Mouse (Mus musculus): ENCODE data around the gene Txnrd2. TPM values are rescaled to one million over a fixed set of nuclear protein-coding genes. Genes with fewer than 3 reads are reported as not detected.

The Txnrd2 gene
- polyA plus RNA-seq, 1 experiment from 2014 or later, result 22.0 TPM

DNA sequence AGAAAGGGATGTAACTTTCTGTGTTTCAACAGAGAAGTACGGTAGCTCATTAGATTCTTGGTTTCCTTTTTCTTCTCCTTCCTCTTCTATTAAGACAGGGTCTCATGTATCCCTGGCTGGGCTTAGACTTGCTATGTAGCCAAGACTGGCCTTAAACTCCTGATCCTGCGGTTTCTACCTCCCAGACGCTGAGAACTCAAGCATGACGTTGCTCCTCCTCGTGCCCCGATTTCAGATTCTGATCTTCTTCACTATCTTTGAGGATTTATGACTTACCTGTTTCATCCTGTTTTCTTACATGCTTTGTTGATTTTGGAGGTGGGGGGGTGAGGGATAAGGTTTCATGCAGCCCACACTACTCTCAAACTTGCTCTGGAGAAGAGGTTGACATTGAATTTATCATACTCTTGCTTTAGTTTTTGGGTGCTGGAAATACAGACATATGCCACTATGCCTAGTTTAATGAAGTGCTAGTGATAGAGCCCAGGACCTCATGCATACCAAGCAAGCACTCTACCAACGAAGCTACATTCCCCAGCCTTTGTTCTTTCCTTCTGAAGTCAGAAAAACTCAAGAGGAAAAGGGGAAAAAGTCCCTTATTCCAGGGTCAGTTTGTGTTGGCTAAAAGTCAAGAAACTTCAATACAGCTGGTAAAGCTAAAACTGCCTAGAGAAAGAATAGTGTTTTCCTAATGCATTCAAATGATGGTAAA lies 2.8 kb upstream of the Txnrd2 start:
- Histone ChIP-seq H3K27me3 (ENCODE audit: control insufficient read depth, insufficient read depth, low read depth, low read length) (no peaks in the 10 kb centered on the region), H3K9me3 (ENCODE audit: control insufficient read depth, low read length) (no peaks in the 10 kb centered on the region), H3K36me3 (ENCODE audit: control insufficient read depth, insufficient read depth, low read length) (peaks cover 9% of the 10 kb centered on the region), H3K9ac (ENCODE audit: low read length) (no peak overlapping the region), H3K4me2 (ENCODE audit: low read depth, low read length) (no peak overlapping the region), H3K4me3 (ENCODE audit: low read length) (no peak overlapping the region), H3K27ac (ENCODE audit: low read length) (peak overlapping the region; percentile 76), H3K4me1 (replicated peaks; ENCODE audit: control insufficient read depth, insufficient read depth, low read length) (peaks cover 34% of the 10 kb centered on the region)
- 64% methylated on average over 7 of the region's 7 CpGs for WGBS
- peak; percentile 48 for ATAC-seq (ENCODE audit: low read depth)

DNA sequence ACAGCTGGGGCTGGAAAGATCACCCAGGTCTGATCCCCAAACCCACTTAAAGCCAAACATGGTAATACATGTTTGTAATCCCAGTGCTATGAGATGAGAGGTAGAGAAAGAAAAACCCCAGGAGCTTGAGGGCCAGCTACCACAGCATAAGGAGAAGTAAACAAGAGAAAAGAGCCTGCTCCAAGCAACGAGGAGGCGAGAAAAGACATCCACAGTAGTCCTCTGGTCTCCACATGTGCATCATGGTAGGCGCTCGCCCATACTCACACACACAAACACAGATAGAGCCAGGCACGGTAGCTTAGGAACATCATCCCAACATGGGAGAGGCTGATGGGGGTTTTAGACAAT lies 2.3 kb upstream of the Txnrd2 start:
- H3K9me3 ChIP-seq (ENCODE audit: control insufficient read depth, low read length), result no peaks in the 10 kb centered on the region
- peak overlapping the region; percentile 19; the same call in 1 of the 2 replicates for H3K4me2 ChIP-seq (ENCODE audit: low read depth, low read length)
- ATAC-seq (ENCODE audit: low read depth), result no peak
- peaks cover 34% of the 10 kb centered on the region for H3K4me1 ChIP-seq (replicated peaks; ENCODE audit: control insufficient read depth, insufficient read depth, low read length)
- H3K9ac ChIP-seq (ENCODE audit: low read length), result no peak overlapping the region
- peaks cover 8% of the 10 kb centered on the region for H3K36me3 ChIP-seq (ENCODE audit: control insufficient read depth, insufficient read depth, low read length)
- H3K27me3 ChIP-seq (ENCODE audit: control insufficient read depth, insufficient read depth, low read depth, low read length), result no peaks in the 10 kb centered on the region
- 69% methylated on average over 5 of the region's 5 CpGs for WGBS
- H3K27ac ChIP-seq (ENCODE audit: low read length), result peak overlapping the region; percentile 76
- no peak overlapping the region for H3K4me3 ChIP-seq (ENCODE audit: low read length)

DNA sequence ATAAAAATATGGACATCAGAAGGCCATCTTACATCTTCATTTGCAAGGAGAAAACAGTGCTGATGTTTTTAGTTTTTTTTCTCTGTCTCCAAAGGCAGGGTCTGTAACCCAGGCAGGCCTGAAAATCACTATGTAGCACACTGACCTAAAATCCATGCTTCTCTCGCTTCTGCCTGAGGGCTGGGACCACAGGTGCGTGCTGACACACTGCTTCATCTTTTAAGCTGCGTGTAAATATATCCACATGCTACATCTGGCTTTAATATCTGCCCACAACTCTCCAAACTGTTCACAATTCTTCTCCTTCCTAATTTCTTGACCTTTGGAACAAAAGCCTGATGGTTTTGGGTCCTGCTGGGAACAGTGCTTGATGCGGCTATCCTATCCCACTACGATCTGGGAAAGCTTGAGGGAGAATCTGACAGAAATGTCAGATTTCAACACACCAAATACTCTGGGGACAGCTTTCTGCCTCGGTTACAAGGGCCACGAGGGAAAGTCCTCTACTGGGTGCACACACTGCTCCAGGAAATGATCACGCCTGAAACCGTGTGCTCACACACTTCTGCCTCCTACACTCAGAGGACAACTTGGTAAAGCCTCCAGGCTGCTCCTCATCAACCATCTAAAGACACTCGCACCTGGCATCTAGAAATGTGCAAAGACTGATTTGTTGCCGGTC lies 1.7 kb upstream of the Txnrd2 start:
- Histone ChIP-seq H3K9ac (ENCODE audit: low read length) (0 out of 2 replicates have a peak overlapping the region, but pooled peaks have one; percentile 30), H3K4me2 (ENCODE audit: low read depth, low read length) (peak overlapping the region; percentile 91), H3K27ac (ENCODE audit: low read length) (peak overlapping the region; percentile 76; the same call in 1 of the 2 replicates), H3K4me1 (replicated peaks; ENCODE audit: control insufficient read depth, insufficient read depth, low read length) (peaks cover 34% of the 10 kb centered on the region), H3K4me3 (ENCODE audit: low read length) (0 out of 2 replicates have a peak overlapping the region, but pooled peaks have one; percentile 4), H3K36me3 (ENCODE audit: control insufficient read depth, insufficient read depth, low read length) (peaks cover 8% of the 10 kb centered on the region), H3K9me3 (ENCODE audit: control insufficient read depth, low read length) (no peaks in the 10 kb centered on the region), H3K27me3 (ENCODE audit: control insufficient read depth, insufficient read depth, low read depth, low read length) (no peaks in the 10 kb centered on the region)
- 60% methylated on average over 11 of the region's 11 CpGs for WGBS
- no peak for ATAC-seq (ENCODE audit: low read depth)

DNA sequence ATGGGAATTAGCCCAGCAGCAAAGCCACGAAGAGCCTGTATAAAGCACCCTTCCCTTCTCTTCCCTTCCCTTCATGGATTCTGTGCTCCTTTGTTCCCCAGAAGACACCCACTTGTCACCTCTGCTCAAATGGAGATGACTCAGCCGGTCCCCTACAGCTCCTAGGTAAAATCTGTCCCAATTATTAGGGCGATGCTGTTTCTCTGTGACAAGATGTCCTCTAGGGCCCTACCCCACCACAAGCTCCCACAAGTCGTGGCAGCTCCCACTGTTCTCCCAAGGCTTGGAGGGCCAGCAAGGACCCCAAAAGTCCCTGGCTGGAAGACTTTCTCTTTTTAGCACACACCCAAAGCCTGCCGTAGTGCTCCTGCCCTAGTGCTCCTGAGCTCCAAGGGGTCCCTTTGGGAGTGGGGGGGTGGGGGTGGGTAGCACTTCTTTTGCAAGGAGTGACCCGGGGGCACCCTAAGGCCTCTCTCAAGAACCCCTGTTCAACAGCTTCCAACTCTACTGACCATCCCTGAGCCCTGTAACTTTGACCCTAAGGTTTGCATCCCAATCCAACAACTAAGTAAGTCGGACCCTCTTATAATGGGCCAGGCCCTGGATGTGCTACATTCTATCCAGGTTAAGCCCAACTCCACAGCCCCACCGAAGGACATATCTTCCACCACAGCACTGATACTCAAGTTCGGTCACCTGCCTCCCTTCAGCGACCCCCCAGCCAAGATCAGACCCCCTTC lies 539 bp upstream of the Txnrd2 start:
- Histone ChIP-seq H3K4me2 (ENCODE audit: low read depth, low read length) (peak overlapping the region; percentile 91), H3K4me1 (replicated peaks; ENCODE audit: control insufficient read depth, insufficient read depth, low read length) (peaks cover 34% of the 10 kb centered on the region), H3K27ac (ENCODE audit: low read length) (peak overlapping the region; percentile 75), H3K9ac (ENCODE audit: low read length) (peak overlapping the region; percentile 87), H3K4me3 (ENCODE audit: low read length) (peak overlapping the region; percentile 78), H3K9me3 (ENCODE audit: control insufficient read depth, low read length) (no peaks in the 10 kb centered on the region), H3K27me3 (ENCODE audit: control insufficient read depth, insufficient read depth, low read depth, low read length) (no peaks in the 10 kb centered on the region), H3K36me3 (ENCODE audit: control insufficient read depth, insufficient read depth, low read length) (peaks cover 8% of the 10 kb centered on the region)
- WGBS, result 11% methylated on average over 10 of the region's 10 CpGs
- peak; percentile 6 for ATAC-seq (ENCODE audit: low read depth)

DNA sequence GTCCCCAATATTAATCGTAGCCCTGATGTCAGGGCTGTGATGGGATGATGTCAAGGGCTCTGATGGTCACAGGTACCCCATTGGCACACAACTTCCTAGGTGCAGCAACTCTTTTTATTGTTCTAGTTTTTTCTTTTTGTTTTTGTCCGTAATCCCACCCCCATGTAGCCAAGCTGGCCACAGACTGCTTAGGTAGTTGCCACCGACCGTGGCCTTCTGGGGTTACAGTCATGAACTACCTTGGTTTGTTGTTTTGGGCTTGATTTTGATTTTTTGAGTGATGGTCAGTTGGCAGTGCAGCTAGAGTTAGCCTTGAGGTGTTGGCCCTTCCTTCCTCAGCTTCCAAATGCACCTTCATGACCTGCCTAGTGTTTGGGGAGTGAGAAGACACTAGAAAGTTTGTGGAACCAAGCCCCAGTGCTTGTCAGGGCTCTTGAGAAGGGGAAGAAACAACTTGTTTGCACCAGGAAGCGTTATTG lies 657 bp downstream of the Txnrd2 start, which contains the start of gene Comt:
Gene Comt (minus strand): TSS at position 51 of the 479 bp plus-strand sequence.
- peak within 1 kb of the TSS; percentile 91 for H3K4me2 ChIP-seq (ENCODE audit: low read depth, low read length)
- no peak for ATAC-seq (ENCODE audit: low read depth)
- H3K27ac ChIP-seq (ENCODE audit: low read length), result peak within 1 kb of the TSS; percentile 75
- H3K9me3 ChIP-seq (ENCODE audit: control insufficient read depth, low read length), result no peaks in the 10 kb centered on the region
- WGBS, result 53% methylated on average over 5 of the region's 5 CpGs
- H3K27me3 ChIP-seq (ENCODE audit: control insufficient read depth, insufficient read depth, low read depth, low read length), result no peaks in the 10 kb centered on the region
- peaks cover 8% of the 10 kb centered on the region for H3K36me3 ChIP-seq (ENCODE audit: control insufficient read depth, insufficient read depth, low read length)
- H3K9ac ChIP-seq (ENCODE audit: low read length), result peak within 1 kb of the TSS; percentile 87
- H3K4me3 ChIP-seq (ENCODE audit: low read length), result peak within 1 kb of the TSS; percentile 78
- H3K4me1 ChIP-seq (replicated peaks; ENCODE audit: control insufficient read depth, insufficient read depth, low read length), result peaks cover 34% of the 10 kb centered on the region

DNA sequence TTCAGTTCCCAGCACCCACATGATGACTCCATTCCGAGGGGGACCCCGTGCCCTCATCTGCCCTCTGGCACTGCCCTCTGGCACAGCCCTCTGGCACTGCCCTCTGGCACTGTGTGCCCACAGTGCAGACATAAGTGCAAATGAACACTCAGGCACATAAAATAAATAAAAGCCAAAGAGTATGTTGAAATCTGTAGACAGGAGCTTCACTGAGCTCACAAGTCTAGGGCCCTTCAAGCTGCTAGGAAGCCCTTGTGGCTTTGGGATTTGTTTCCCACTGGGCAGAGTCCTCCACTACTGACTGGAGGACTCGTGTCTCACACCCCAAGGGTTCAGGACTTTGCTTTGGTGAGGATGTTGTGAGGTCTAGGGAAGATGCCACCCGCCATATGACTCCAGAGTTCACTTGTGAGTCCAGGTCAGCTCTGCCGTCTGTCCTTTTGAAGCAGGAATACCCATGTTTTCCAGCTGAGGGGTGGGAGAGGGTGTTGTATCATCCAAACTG lies 1.9 kb downstream of the Txnrd2 start:
- Histone ChIP-seq H3K36me3 (ENCODE audit: control insufficient read depth, insufficient read depth, low read length) (0 out of 2 replicates have a peak, but pooled peaks cover 3% of the 10 kb centered on the region), H3K4me3 (ENCODE audit: low read length) (no peak overlapping the region), H3K27ac (ENCODE audit: low read length) (0 out of 2 replicates have a peak overlapping the region, but pooled peaks have one; percentile 22), H3K4me1 (replicated peaks; ENCODE audit: control insufficient read depth, insufficient read depth, low read length) (peaks cover 34% of the 10 kb centered on the region), H3K27me3 (ENCODE audit: control insufficient read depth, insufficient read depth, low read depth, low read length) (no peaks in the 10 kb centered on the region), H3K9ac (ENCODE audit: low read length) (no peak overlapping the region), H3K4me2 (ENCODE audit: low read depth, low read length) (no peak overlapping the region), H3K9me3 (ENCODE audit: control insufficient read depth, low read length) (no peaks in the 10 kb centered on the region)
- WGBS, result 73% methylated on average over 5 of the region's 5 CpGs
- ATAC-seq (ENCODE audit: low read depth), result 0 out of 2 replicates have a peak, but pooled peaks have one; percentile 6

DNA sequence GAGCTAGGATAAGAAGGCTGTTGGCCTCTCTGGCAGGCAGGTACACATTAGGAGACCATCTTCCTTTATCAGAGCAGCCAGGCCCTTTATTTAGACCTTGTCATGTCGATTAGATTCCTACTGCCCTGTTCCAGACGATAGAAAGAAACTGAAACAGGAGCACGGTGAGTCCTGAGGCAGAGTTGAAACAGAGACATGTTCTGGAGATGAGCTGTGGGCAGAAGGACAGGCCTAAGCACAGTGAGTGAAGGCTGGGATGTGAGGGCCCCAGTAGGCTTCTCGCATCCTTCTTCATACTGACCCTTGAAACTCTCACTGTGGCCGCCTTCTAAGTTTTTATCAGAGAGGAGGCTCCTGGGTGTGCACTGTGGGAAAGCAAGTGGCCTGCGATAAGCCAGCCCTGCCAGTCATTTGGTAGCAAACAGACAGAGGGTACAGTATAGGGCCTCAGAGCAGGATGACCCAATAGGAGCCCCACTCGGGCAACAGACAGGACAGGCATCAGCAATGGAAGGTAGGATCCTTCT lies 2.4 kb downstream of the Txnrd2 start:
- Histone ChIP-seq H3K36me3 (ENCODE audit: control insufficient read depth, insufficient read depth, low read length) (no peaks in the 10 kb centered on the region), H3K9me3 (ENCODE audit: control insufficient read depth, low read length) (no peaks in the 10 kb centered on the region), H3K4me3 (ENCODE audit: low read length) (no peak overlapping the region), H3K27ac (ENCODE audit: low read length) (no peak overlapping the region), H3K4me2 (ENCODE audit: low read depth, low read length) (no peak overlapping the region), H3K4me1 (replicated peaks; ENCODE audit: control insufficient read depth, insufficient read depth, low read length) (peaks cover 29% of the 10 kb centered on the region), H3K27me3 (ENCODE audit: control insufficient read depth, insufficient read depth, low read depth, low read length) (no peaks in the 10 kb centered on the region), H3K9ac (ENCODE audit: low read length) (no peak overlapping the region)
- 82% methylated on average over 7 of the region's 7 CpGs for WGBS
- no peak for ATAC-seq (ENCODE audit: low read depth)

DNA sequence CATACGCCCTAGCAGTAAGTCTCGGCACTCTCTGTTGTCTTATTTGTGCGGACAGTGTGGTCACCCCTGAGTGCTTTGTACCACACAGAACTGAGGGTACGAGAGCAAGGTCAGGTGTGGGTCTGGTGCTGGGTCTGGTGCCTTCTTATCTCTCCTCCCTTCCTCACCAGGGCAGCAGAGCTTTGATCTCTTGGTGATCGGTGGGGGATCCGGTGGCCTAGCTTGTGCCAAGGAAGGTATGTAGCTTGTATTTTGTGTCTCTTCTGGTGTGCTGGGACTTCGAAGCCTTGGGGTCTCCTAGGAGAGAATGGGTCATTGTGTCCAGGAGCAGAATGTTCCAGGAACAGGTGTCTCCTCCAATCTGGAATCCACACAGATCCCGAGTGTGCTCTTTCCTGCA lies 3.5 kb downstream of the Txnrd2 start:
- H3K4me2 ChIP-seq (ENCODE audit: low read depth, low read length), result no peak overlapping the region
- H3K4me1 ChIP-seq (replicated peaks; ENCODE audit: control insufficient read depth, insufficient read depth, low read length), result peaks cover 19% of the 10 kb centered on the region
- H3K9ac ChIP-seq (ENCODE audit: low read length), result no peak overlapping the region
- WGBS, result 87% methylated on average over 8 of the region's 8 CpGs
- no peaks in the 10 kb centered on the region for H3K36me3 ChIP-seq (ENCODE audit: control insufficient read depth, insufficient read depth, low read length)
- no peaks in the 10 kb centered on the region for H3K9me3 ChIP-seq (ENCODE audit: control insufficient read depth, low read length)
- ATAC-seq (ENCODE audit: low read depth), result no peak
- no peak overlapping the region for H3K27ac ChIP-seq (ENCODE audit: low read length)
- H3K27me3 ChIP-seq (ENCODE audit: control insufficient read depth, insufficient read depth, low read depth, low read length), result no peaks in the 10 kb centered on the region
- no peak overlapping the region for H3K4me3 ChIP-seq (ENCODE audit: low read length)

Measured in lung, embryonic 16.5 days (tissue).